Mouse (Mus musculus): ENCODE data around the gene Atp6v0a1. TPM values are rescaled to one million over a fixed set of nuclear protein-coding genes. Genes with fewer than 3 reads are reported as not detected.

The Atp6v0a1 gene
- polyA plus RNA-seq, 1 experiment from 2014 or later: 54.4 TPM

DNA sequence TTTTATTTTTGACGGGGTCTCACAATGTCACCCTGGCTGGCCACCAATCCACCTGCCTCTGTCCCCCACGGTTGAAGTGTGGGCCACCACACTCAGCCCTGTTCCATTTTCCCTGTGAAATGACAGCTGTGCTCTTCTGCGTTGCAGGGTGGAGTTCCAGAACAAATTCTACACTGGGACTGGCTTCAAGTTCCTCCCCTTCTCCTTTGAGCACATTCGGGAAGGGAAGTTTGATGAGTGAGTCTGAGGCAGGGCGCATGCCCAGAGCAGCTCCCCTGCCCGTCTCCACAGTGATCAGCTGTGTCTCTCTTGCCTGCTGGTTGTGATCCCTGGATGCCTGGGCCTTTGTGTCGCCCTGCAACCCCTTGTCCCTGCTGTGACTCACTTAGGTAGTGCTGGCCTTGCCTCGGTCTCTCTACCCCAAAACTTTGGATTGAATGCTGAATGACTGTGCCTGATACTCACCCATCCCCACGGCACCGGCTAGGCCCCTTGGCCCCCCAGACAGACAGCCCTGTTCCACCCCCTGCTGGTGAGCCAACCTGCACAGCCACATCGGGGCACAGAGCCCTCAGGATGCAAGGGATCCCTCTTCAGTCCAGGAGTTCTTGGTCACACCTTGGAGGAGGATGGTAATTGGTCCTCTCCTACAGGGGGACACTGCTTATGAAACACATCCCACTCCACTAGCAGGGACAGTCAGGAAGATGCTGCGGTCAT lies 53.1 kb downstream of the Atp6v0a1 start:
- 0 out of 2 replicates have a peak overlapping the region, but pooled peaks have one; percentile 29 for H3K9ac ChIP-seq
- peak overlapping the region; percentile 98 for H3K27ac ChIP-seq
- H3K4me2 ChIP-seq: no peak overlapping the region
- no peaks in the 10 kb centered on the region for H3K36me3 ChIP-seq
- no peak for ATAC-seq (replicated peaks; ENCODE audit: insufficient number of reproducible peaks, insufficient read depth, low FRiP score, low read depth)
- WGBS: 64% methylated on average over 12 of the region's 12 CpGs
- H3K4me1 ChIP-seq (replicated peaks): peaks cover 94% of the 10 kb centered on the region
- H3K4me3 ChIP-seq: no peak overlapping the region
- no peaks in the 10 kb centered on the region for H3K27me3 ChIP-seq
- no peaks in the 10 kb centered on the region for H3K9me3 ChIP-seq (replicated peaks)

DNA sequence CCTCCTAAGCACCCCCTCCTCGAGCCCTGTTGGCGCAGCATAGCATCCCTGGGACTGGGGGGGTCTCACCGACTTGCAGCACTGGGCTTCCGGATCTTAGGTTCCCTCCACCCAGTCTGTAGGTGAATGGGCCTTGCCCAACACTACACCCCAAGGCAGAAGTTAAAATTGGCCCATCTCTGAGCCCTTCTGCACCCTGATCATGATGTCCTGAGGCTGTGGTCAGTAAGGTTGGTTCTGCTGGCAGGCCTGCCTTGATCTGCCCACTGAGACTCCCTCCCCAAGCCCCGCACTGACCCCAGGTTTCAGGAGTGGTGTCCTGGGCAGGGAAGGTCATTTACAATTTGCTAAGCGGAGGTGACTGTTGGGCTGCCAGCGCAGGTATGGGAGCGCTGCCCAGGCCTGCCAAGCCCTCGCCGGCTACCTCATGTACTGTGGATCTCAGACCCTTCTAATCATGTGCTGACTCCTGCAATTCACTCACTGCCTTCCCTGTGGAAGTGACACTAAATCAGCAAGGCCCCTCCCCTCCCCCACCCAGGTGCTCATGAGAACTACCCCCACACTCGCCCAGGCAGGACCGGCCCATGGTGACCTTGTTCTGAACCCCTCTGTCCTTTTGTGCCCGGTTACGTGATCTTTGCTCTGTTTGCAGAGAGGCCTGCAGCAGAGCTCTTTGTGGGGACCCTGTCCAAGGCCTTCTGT lies 53.9 kb downstream of the Atp6v0a1 start:
- ATAC-seq (replicated peaks; ENCODE audit: insufficient number of reproducible peaks, insufficient read depth, low FRiP score, low read depth): peak; percentile 9; the same call in 1 of the 2 replicates
- H3K27me3 ChIP-seq: no peaks in the 10 kb centered on the region
- H3K4me2 ChIP-seq: peak overlapping the region; percentile 38
- no peaks in the 10 kb centered on the region for H3K9me3 ChIP-seq (replicated peaks)
- peak overlapping the region; percentile 29 for H3K9ac ChIP-seq
- H3K4me1 ChIP-seq (replicated peaks): peaks cover 88% of the 10 kb centered on the region
- 0 out of 2 replicates have a peak overlapping the region, but pooled peaks have one; percentile 2 for H3K4me3 ChIP-seq
- peak overlapping the region; percentile 98 for H3K27ac ChIP-seq
- WGBS: 43% methylated on average over 14 of the region's 14 CpGs
- no peaks in the 10 kb centered on the region for H3K36me3 ChIP-seq

DNA sequence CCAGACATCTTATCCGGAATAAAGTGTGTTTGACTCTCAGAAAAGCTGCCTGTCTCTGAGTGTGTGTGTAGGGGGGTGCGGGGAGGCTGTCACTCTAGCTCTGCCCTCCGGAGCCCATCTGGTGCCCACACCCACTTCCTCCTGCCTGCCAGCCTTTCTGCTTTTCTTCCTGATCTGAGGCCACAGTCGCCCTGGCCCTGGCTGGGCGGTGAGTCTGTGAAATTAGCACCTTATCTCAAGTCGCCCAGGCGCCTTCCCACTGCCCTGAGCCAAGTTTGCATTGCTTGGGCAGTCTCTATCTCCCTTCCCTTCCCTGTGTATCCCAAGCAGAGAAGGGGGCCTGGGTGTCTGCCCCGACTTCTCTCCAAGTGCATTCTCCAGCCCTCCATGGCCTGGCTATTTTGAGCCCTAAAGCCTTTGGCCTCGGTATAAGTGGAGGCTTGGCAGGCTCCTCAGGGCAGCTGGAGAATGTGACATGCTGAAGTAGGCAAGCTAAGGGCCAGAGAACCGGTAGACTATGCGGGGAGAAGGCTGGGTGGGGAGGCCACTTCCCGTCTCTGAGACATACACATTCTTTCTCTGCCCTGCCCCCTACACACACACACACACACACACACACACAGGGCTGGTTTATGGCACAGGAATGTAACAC lies 54.5 kb downstream of the Atp6v0a1 start:
- ATAC-seq (replicated peaks; ENCODE audit: insufficient number of reproducible peaks, insufficient read depth, low FRiP score, low read depth): peak; percentile 86
- Histone ChIP-seq H3K9me3 (replicated peaks) (no peaks in the 10 kb centered on the region), H3K4me2 (peak overlapping the region; percentile 38), H3K4me1 (replicated peaks) (peaks cover 81% of the 10 kb centered on the region), H3K27ac (peak overlapping the region; percentile 98), H3K4me3 (0 out of 2 replicates have a peak overlapping the region, but pooled peaks have one; percentile 2), H3K9ac (peak overlapping the region; percentile 14), H3K27me3 (no peaks in the 10 kb centered on the region), H3K36me3 (no peaks in the 10 kb centered on the region)
- 4% methylated on average over 12 of the region's 12 CpGs for WGBS

DNA sequence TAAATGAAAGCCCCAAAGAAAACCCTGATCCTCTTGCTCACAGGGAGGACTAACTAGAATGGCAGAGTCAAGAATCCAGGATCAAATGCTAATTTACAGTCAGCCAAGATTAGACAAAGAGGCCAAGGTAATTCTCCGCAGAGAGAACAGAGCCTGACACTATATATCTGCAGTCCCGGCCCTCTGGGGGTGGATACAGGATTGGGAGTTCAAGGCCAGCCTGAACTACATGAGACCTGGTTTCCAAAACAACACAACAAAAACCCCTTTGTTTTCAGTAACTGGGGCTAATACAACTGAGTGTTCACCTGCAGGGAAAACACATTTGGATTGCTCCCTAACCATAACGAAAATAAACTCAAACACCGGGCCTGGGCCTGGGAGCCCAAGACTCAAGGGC lies 55.2 kb downstream of the Atp6v0a1 start:
- WGBS: 50% methylated on average over 4 of the region's 4 CpGs
- no peak overlapping the region for H3K9ac ChIP-seq

DNA sequence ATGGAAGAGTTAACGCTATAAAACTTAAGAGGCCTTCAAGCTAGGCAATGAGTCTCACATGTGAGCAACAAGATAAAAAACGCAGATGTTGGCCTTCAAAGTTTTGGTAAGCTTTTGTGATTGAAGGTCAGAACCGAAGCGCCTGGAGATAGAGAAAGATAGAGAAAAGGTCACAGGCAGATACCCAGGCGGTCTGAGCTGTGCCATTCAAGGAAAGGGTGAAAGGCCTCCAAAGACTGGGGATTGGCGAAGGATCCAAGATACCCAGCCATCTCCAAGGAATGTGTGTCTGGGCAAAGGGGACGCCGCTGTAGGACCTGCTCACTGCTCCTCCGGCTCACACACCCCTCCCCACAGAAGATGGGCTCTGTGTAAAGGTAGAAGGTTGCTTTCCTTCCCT lies 55.8 kb downstream of the Atp6v0a1 start:
- H3K4me1 ChIP-seq (replicated peaks): peaks cover 73% of the 10 kb centered on the region
- H3K4me2 ChIP-seq: no peak overlapping the region
- 79% methylated on average over 9 of the region's 9 CpGs for WGBS
- no peak for ATAC-seq (replicated peaks; ENCODE audit: insufficient number of reproducible peaks, insufficient read depth, low FRiP score, low read depth)
- no peaks in the 10 kb centered on the region for H3K27me3 ChIP-seq
- H3K9ac ChIP-seq: no peak overlapping the region
- no peaks in the 10 kb centered on the region for H3K9me3 ChIP-seq (replicated peaks)
- no peaks in the 10 kb centered on the region for H3K36me3 ChIP-seq
- H3K4me3 ChIP-seq: no peak overlapping the region
- peak overlapping the region; percentile 98 for H3K27ac ChIP-seq

More for the DNA sequence above, 55.2 kb downstream of the Atp6v0a1 start:
- H3K27me3 ChIP-seq: no peaks in the 10 kb centered on the region
- no peaks in the 10 kb centered on the region for H3K9me3 ChIP-seq (replicated peaks)
- H3K4me2 ChIP-seq: peak overlapping the region; percentile 38
- ATAC-seq (replicated peaks; ENCODE audit: insufficient number of reproducible peaks, insufficient read depth, low FRiP score, low read depth): no peak
- peaks cover 78% of the 10 kb centered on the region for H3K4me1 ChIP-seq (replicated peaks)
- H3K27ac ChIP-seq: peak overlapping the region; percentile 98
- H3K36me3 ChIP-seq: no peaks in the 10 kb centered on the region
- H3K4me3 ChIP-seq: no peak overlapping the region

DNA sequence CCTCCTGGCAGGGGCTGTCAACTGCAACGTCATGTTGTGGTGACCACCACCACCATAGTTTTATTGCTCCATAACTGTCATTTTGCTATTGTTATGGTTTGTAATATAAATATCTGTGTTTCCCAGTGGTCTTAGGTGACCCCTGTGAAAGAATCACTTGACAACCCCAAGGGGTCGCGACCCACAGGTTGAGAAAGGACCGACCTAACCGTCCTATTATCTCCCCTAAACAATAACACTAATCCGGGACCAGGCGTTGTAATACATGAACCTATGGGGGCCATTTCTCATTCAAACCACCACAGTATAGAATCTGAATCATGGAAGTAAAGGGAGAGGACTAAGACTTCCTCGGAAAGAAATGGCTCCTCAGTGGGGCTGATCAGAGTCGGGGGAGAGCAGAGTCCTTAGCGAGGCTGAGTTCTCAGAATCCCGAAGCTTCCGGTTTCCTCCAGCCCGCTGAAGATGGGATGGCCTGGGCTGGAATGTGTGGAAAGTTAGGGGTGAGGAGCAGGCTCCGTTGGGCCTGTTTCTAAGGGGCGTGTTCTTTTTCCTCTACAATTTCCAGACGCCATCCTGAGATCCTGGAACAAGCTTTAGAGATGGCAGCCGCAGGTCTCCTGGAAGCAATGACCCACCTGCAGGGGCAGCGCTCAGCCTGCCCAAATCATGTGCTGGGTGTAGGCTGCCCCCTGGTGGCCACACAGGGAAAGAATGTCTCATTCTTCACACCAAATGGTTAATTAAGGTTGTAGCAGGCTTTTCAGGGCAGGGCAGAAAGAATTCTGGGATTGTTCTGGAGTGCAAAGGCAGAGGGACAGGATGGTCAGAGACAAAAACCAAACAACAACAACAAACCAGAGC lies 57.5 kb downstream of the Atp6v0a1 start:
- Histone ChIP-seq H3K27ac (peak overlapping the region; percentile 48; the same call in 1 of the 2 replicates), H3K4me2 (peak overlapping the region; percentile 70), H3K27me3 (no peaks in the 10 kb centered on the region), H3K4me3 (peak overlapping the region; percentile 38), H3K9me3 (replicated peaks) (no peaks in the 10 kb centered on the region), H3K4me1 (replicated peaks) (peaks cover 65% of the 10 kb centered on the region), H3K36me3 (no peaks in the 10 kb centered on the region), H3K9ac (peak overlapping the region; percentile 51)
- WGBS: 22% methylated on average over 18 of the region's 18 CpGs
- ATAC-seq (replicated peaks; ENCODE audit: insufficient number of reproducible peaks, insufficient read depth, low FRiP score, low read depth): no peak

DNA sequence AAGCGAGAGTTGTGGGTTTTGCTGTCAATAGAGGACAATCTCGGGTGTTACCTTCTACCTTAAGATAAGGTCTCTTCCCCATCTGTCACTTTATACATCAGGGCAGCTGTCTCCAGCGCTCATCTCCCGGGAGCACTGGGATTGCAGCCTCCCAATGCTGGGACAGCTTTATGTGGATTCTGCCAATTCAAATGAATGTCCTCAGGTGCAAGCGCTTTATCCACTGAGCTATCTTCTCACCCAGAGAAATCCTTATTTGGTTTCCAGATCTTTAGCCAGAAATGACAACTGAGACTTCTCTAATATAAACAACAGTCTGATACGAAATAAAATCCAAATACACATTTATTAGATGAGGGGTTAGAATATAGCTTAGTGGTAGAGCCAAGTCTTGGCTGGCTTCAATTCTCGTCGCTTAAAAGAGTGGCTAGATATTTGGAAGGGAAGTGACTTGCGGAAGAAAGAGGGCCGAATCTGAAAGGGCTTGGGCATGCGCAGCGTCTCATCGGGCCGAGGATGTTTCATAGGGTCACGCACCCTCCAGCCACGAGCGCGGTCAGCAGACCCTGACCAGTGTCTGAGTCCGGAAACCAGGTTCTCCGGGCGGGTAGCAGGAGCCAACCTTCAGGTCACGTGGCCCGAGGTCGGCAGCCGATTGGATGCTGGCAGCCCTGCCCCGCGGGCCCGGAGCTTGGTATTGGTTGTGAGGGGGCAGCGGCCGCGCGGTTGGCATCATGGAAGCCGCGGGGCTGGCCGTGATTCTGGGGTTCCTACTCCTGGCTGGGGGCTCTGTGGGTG lies 60.3 kb downstream of the Atp6v0a1 start, which contains the start of gene Naglu:
Naglu (plus strand) TSS at position 622 of the 798 bp plus-strand sequence.
- Histone ChIP-seq H3K27ac (peak within 1 kb of the TSS; percentile 36; the same call in 1 of the 2 replicates), H3K4me1 (replicated peaks) (peaks cover 37% of the 10 kb centered on the region), H3K4me3 (peak within 1 kb of the TSS; percentile 66), H3K9ac (peak within 1 kb of the TSS; percentile 67), H3K4me2 (peak within 1 kb of the TSS; percentile 93), H3K9me3 (replicated peaks) (no peaks in the 10 kb centered on the region), H3K27me3 (no peaks in the 10 kb centered on the region), H3K36me3 (no peaks in the 10 kb centered on the region)
- peak; percentile 85 for ATAC-seq (replicated peaks; ENCODE audit: insufficient number of reproducible peaks, insufficient read depth, low FRiP score, low read depth)
- 4% methylated on average over 35 of the region's 35 CpGs for WGBS

DNA sequence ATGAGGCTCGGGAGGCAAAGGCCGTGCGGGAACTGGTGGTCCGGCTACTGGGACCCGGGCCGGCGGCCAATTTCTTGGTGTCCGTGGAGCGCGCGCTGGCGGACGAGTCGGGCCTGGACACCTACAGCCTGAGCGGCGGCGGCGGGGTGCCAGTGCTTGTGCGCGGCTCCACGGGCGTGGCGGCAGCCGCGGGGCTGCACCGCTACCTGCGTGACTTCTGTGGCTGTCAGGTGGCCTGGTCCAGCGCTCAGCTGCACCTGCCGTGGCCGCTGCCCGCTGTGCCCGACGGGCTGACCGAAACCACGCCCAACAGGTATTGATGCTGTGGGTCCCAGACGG lies 60.9 kb downstream of the Atp6v0a1 start:
- Histone ChIP-seq H3K4me3 (peak overlapping the region; percentile 66), H3K4me1 (replicated peaks) (peaks cover 31% of the 10 kb centered on the region), H3K27me3 (no peaks in the 10 kb centered on the region), H3K9ac (peak overlapping the region; percentile 67), H3K9me3 (replicated peaks) (no peaks in the 10 kb centered on the region), H3K4me2 (peak overlapping the region; percentile 93), H3K36me3 (no peaks in the 10 kb centered on the region), H3K27ac (0 out of 2 replicates have a peak overlapping the region, but pooled peaks have one; percentile 36)
- peak; percentile 61 for ATAC-seq (replicated peaks; ENCODE audit: insufficient number of reproducible peaks, insufficient read depth, low FRiP score, low read depth)
- WGBS: under 1% methylated on average over 35 of the region's 36 CpGs

DNA sequence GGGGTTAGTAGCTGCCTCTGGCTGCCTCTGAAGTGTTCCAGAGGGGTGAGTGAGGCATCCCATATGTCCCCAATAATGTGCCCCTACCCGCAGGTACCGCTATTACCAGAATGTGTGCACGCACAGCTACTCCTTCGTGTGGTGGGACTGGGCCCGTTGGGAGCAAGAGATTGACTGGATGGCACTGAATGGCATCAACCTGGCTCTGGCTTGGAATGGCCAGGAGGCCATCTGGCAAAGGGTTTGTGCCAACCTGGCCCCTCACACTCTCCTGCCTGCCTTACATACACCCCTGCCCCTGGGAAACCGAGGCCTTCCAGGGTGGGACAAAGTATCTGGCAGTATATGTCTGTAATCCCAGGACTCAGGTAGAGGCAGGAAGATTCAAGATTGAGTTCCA lies 61.7 kb downstream of the Atp6v0a1 start:
- no peak overlapping the region for H3K9ac ChIP-seq
- peaks cover 28% of the 10 kb centered on the region for H3K4me1 ChIP-seq (replicated peaks)
- WGBS: 69% methylated on average over 6 of the region's 6 CpGs
- H3K27me3 ChIP-seq: no peaks in the 10 kb centered on the region
- ATAC-seq (replicated peaks; ENCODE audit: insufficient number of reproducible peaks, insufficient read depth, low FRiP score, low read depth): no peak
- peak overlapping the region; percentile 93 for H3K4me2 ChIP-seq
- no peaks in the 10 kb centered on the region for H3K9me3 ChIP-seq (replicated peaks)
- peak overlapping the region; percentile 66 for H3K4me3 ChIP-seq
- no peaks in the 10 kb centered on the region for H3K36me3 ChIP-seq
- no peak overlapping the region for H3K27ac ChIP-seq

DNA sequence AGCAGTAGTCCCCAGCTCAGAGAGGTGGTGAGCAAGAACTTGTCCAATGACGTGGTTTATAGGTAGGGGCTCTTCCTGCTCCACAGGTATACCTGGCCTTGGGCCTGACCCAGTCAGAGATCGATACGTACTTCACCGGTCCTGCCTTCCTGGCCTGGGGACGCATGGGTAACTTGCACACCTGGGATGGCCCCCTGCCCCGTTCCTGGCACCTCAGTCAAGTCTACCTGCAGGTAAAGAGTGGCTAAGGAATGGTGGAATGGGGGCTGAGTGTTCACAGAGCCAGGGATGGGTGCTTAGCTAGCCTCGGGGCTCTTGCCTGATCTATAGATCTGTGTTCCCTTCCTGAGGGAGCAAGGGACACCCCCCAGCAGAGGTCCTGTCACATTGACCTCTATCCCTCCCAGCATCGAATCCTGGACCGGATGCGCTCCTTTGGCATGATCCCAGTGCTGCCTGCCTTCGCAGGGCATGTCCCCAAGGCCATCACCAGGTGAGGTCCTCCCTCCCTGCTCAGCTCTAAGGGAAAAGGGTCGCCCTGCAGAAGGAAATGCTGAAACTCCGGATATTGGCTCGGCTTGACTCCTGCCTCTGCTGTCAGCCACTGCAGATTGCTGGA lies 62.7 kb downstream of the Atp6v0a1 start:
- Histone ChIP-seq H3K4me3 (no peak overlapping the region), H3K9ac (no peak overlapping the region), H3K27ac (no peak overlapping the region), H3K4me1 (replicated peaks) (peaks cover 18% of the 10 kb centered on the region), H3K9me3 (replicated peaks) (no peaks in the 10 kb centered on the region), H3K36me3 (peaks cover 4% of the 10 kb centered on the region; the same call in 1 of the 2 replicates), H3K27me3 (peaks cover 4% of the 10 kb centered on the region; the same call in 1 of the 2 replicates), H3K4me2 (no peak overlapping the region)
- WGBS: 74% methylated on average over 14 of the region's 14 CpGs
- no peak for ATAC-seq (replicated peaks; ENCODE audit: insufficient number of reproducible peaks, insufficient read depth, low FRiP score, low read depth)

All from heart, embryonic 15.5 days (tissue).